Mouse (Mus musculus): ENCODE measurements around the gene Chst2.

- TF ChIP-seq CTCF (IDR thresholded peaks at IDR 0.05) (no peak), EP300 (IDR thresholded peaks at IDR 0.05; ENCODE audit: insufficient read depth, low read depth, low read length) (no peak), POLR2A (IDR thresholded peaks at IDR 0.05; ENCODE audit: insufficient read depth, low read depth, low read length) (no peak)
Measured at GRCm38 (mm10) chr9:95435506-95436293, 29.2 kb upstream of the Chst2 start.

Data from heart, adult 2 months (tissue).